Mouse (Mus musculus): ENCODE data around the gene Olfr1371.

- TF ChIP-seq CTCF (IDR thresholded peaks at IDR 0.05; ENCODE audit: control insufficient read depth, insufficient read depth, low read length) (no peak), POLR2A (IDR thresholded peaks at IDR 0.05; ENCODE audit: borderline replicate concordance, control insufficient read depth, low read depth, low read length) (no peak)
Measured at GRCm38 (mm10) chr11:52240898-52241542, 27.2 kb upstream of the Olfr1371 start.

All from bone marrow, adult 2 months (tissue).